Mouse (Mus musculus): ENCODE measurements around the gene Gm10271.

The Gm10271 gene

DNA sequence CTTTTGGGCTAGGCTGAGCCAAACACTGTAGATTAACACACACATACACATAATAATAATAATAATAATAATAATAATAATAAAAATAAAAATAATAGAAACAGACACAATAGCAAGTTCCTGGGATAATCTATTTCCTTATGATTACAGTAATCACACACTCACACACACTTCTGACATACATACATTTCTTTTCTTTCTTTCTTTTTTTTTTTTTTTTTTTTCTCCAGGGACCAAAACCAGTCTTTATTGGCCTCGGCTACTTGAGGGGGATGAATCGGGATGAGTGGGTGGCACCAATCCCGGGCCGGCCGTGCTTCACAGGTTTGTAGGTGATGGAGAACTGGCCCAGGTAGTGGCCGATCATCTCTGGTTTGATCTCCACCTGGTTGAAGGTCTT lies at the start of gene Gm10271:
Gm10271 (minus strand) TSS at position 101 of the 400 bp plus-strand sequence.
- DNase-seq, result no peak

DNA sequence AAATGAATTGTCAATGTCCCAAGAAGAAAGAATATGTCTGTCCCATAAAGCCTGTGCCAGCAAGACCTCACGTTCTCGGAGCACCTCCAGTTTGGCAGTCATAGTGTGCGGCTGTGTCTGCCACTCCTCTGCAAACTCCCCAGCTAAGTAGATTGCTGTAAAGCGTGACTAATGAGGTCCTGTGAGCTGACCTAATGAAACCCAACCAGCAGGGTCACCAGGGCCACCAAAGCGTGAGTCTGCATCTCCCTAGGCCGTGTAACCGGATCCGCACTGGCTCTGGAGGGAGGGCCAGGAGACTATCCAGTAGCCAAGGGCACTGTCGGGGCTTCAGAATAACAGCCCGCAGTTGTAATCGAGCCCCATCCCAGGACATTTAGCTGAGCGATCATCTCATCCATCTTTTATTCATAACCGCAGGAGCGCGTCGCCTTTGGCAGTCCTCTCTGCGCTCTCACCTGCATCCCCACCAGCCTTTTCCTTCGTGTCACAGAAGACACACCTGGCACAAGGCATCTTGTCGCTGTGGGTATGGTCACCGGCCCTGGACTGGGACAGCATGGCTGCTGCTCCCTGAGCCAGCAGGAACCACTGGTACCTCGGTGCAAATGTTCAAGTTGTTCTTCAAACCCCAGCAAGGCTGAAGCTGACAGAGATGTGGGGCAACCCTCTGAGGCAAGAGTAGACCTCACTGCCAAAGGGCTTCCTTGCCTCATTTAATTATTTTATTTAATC lies 48.8 kb upstream of the Gm10271 start:
- no peak for DNase-seq

DNA sequence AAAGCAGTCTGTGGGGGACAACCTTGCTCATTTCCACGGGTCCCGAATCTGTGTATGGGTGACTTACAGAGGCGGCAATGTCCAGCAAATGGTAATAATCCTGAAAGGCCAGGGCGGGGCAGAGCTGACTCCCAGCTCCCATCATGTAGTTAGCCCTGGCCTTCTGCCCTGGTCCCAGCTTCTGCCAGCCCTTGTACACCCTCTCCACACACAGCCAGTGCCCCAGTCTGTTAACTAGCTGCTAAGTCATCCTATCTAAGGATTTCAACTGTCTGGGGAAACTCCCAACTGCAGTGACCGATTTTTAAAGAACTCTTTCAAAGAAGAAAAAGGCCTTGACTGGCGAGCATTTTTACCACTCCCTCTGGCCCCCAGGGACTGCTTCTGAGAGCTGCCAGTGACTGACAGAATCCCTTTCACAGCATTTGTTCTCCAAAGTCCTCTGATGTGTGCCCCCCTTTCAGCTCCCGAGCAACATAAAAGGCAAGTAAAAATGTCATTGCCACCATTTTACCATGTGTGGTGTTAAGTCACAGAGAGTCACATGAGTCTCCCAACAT lies 46.0 kb upstream of the Gm10271 start:
- DNase-seq, result no peak

DNA sequence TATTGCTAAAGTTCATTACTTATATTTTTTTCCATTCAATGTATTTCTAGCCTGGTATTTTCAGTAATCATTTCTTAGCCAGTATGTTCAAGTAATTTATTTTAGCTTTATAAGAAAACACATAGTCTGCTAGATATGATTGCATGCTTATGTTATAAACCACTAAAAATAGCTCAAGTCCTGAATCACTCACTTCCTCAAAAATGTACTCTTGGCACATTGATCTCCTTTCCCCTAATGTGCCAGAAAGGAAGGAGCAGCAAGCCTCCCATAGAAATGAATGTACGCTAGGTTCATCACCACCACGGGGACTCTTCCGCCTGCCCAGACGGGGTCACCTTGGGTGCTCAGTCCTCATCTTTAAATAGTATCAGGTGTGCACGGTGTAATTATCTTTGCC lies 42.2 kb upstream of the Gm10271 start:
- DNase-seq, result no peak

DNA sequence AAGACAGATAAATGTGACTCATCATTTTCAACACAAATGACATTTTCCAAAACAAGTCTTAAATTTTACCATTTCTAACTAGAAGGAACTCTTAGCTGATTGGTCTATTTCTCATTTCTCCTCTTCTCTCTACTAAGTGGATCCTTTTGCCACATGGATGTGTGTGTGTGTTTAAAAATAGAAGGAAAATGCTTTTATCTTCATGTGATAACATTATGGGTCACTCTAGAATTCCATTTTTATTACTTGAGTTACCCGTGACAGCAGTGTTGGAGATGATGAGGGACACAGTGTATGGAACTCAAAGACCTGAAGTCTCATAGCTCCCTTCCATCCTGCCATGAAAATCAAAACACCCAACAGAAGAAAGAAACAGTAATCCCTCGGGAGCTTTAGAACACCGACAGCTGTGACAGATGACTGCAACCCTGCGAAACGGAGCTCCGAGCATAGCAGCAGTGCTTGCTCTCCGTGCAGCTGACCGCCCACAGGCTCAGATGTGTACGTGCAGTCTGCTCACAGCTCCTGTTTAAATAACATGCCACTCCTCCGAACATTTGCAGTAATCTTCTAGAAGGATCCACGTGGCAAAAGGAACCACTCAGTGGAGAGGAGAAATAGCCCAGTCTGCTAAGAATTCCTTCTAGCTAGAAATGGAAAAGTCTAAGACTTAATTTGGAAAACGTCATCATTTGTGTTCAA lies 41.4 kb upstream of the Gm10271 start:
- DNase-seq, result no peak

DNA sequence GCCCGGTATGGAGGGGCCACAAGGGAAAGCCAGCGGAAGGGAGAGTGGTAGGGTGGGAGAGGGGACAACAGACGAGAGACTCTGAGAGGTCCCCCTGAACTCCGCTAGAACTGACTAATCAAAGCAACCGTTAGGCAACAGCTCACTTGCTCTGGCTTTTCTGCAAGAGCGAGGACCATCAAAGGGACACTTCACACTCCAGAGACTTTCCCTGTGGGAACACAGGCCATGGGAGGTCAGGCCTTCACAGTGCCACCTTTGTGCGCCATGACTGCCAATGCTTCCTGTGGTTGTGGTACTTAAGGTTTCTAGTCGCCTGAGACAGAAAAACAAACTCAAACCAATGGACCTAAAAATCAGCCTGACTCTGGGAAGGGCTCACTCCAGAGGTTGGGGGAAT lies 38.6 kb upstream of the Gm10271 start:
- DNase-seq, result no peak

DNA sequence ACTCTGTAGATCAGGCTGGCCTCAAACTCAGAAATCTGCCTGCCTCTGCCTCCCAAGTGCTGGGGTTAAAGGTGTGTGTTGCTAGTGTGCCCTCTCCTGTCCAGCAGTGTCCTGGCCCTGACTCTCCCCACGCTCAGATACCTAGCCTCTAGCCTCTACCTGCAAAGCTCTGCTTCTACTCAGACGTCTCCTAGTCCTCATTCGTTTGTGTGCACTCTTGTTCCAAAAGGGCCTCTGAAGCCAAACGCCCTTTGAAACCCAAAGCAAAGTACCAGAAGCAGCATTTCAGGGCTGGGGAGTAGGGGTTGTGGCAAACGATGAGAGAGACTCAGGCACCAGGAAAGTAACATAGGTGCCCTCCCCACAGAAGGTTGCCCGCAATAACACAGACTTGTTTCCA lies 37.3 kb upstream of the Gm10271 start:
- DNase-seq, result no peak

DNA sequence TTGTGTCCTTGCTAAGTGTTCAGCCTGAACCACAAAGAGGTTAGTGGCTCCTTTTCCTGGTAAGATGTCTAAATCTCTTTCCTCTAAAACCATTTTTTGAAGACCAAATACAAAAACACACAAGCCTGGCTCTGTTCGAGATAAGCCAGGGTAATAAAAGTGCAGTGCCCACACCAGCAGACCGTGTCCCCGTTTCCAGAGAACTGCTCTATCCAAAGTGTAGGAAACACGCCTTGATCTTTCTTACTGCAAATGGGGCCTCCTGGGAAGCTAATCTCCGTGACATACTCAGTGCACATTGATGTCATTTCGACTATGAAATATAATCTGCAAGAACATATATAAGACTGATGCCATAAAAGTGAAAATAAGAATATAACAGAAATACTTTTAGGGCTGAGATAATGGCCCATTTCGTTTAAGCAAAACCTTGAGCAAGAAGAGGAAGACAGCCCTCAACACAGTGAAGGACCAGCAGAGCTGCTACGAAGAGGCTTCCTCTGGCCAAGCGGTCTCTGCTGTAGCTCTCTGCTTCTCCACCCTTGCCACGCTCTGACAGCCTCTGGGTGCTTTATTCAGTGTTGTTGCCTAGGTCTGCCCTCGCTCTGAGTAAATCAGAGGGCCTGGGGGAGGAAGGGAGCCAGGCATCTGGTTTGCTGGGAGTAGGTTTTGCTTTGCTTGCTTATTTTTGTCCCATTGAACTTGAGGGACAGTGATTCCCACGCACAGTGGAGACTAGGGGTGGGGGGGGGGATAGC lies 33.5 kb upstream of the Gm10271 start:
- no peak for DNase-seq

DNA sequence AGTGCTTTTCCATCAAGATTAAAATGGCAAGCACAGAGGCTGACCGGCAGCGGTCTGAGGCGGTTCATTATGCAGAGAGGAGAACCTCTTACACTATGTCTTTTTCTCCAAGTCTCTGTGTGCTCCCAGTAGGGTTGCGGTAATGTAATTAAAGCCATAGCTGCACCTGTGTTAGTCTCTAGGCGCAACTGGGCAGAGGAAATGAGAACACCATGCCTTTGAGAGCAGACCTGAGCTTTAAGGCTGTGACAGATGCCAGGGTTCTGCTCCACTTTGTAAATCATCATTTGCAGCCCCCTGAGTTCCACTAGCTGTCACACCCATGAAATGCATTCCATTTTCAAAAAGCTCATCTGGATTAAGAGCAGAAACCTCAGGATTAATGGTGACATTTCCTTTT lies 32.3 kb upstream of the Gm10271 start:
- DNase-seq, result no peak

DNA sequence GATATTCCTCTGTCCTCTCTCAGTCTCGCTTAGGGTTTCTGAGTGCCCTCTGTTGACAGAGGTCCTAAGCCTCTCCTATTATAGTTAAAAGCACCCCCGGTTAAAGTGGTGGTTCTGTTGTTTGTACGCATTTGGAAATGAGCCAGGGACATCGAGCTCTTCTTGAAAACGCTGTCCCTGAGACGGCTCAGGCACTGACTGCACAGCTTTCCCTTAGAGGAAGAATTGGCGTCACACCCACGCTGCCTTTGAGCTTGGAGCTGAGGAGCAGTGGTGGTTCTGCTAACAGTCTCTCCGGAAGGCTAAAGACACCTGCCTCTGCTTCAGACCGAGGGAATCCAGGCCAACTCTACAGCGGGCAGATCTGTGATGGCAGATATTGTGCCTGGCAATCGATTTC lies 28.6 kb upstream of the Gm10271 start:
- no peak for DNase-seq

DNA sequence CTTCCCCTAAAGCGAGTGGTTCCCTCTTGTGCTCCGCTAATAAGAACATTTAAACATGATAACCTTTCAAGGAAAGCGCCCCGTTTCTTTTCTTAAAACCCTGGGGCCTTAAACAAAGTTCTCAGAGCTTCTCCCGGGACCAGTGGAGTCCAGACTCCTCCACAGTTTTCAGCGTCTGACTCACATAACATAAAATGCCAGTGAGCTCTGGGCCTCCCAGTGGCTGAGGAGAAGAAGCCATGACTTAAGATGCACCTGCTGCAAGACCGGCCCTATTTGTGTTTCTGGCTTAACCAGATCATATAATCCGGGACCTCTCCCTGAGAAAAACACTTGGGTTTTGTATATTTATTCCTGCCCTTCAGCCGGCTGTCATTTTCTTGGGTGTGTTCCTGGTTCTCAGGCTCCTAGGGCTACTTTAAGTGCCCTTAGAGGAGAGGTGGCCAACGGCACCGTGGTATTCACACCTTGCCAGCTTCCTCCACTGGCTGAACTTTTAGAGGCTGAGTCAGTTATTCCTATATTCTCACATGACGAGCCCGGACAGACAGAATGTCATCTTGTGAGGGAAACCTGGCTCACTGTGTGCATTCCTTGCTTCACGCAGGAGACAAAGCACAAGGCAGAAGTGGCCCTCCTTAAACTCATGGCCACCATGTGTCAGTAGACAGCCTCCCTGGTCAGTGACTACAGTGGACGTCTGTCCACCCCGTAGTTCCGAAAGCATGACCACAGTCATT lies 26.5 kb upstream of the Gm10271 start:
- DNase-seq, result no peak

DNA sequence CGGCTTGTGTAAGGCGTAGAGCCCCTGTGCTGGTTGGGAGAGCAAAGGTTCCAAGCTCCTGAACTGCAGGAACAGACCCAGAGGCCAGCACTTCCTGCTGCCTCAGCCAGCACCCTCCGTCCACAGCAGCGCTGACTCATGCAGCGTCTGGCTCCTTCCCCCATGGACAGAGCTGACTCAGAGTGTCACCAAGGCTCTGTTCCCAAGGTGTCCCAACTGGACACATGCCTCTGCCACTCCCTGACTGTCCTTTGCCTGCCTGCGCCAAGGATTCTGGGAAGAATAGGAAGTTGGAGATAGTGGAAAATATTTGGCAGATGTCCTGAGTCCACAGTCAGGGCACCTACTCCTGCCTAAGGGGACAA lies 23.8 kb upstream of the Gm10271 start:
- DNase-seq, result no peak

DNA sequence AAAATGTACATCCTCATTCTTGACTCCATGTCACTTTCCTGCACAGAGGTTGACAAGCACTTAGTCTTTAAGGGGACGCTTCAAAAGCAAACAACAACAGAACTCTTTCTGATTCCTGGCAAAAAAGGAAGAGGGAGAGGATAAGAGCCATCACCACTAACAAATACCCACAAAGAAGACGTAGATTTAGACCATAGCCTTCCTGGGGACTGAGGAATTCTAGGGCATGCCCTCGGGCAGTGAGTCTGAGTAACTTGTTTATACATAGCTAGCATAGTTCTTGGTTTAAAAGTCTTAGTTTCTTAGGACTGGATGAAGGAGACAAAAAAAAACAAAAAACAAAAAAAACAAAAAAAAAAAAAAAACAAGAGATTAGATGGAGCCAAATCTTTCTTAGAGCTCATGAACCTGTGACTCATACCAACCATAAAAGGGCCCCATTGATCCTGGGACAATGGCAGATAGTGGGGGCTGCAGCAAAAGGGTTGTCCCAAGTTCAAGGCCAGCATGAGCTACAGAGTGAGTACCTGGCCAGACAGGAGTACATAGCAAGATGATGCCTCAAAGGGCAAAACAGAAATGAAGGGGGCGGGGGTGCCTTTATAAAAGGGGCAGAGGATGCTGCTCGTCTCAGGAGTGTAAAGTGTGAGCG lies 23.3 kb upstream of the Gm10271 start:
- no peak for DNase-seq

DNA sequence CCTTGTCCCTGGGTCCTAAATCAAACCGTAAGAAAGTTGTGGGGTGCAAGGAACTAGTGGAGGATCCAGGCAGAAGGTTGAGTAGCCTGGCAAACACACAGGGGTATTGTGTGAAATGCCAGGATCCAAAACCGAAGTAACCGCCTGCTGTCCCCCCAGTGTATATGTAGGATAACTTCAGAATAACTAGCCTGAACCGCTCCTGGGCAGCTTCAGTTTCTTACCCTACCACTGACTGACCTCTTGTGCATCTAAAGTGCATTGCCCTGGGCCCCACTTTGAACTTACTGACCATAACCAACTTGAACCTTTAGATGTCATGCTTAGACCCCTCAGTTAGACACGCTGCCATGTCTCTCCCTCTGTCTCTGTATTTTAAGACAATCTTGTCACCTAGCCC lies 22.8 kb upstream of the Gm10271 start:
- DNase-seq, result no peak

DNA sequence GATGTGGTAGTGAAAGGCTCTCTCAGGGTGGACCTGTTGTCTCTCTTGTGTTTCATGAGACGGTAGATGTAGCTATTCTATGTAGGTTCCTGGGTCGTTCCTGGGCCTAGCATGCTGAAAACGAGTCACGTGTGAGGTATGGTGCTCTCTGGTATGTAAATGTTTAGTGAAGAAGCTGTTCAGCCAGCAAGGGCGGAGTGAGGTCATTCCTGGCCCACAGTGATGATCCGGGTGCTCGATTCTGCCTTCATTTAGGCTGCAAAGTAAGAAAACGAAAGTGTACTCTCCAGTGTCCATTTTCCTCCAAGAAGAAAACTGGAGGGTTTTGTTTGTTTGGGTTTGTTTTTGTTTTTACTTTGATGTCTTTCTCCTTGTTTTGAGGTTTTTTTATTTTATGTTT lies 21.6 kb upstream of the Gm10271 start:
- DNase-seq, result no peak

DNA sequence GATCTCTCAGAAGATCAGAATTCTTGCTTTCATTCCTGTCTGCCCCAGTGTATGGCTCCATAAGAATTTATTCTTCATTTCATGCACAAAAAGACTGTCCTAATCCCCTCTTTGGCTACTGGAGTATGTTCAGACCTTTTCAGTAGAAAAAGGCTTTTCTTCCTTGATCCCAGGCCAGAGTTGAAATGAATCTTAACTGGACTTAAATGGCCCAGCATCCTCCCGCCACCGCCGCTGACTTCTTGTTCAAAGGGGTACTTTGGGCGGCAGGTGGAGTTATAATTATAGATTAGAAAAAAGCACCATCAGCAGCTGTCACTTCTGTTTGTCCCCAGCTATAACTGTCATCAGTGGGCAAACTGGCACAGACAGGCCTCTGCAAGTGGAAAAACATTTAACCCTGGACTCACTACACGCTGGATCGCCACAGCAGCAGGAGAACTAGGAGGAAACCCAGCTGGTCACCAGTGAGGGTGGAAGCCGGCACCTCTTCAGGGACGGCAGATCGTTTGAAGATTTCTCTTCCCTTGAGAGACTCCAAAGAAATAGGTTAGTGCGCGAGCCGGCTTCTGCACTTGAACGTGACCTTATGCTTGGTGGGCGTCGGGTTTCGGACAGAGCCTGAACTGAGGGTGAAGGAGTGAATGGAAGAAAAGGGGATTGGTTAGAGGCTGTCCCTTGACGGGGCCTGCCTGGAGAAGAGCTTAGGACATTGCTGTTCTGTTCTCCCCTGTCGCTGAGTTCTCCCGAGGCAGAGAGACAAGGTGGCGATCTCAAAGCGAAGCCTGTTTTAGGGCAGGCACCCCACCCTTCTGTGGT lies 14.1 kb upstream of the Gm10271 start, which contains the start of gene Best3:
Best3 (plus strand) TSS at position 51 of the 819 bp plus-strand sequence.
- DNase-seq, result no peak

DNA sequence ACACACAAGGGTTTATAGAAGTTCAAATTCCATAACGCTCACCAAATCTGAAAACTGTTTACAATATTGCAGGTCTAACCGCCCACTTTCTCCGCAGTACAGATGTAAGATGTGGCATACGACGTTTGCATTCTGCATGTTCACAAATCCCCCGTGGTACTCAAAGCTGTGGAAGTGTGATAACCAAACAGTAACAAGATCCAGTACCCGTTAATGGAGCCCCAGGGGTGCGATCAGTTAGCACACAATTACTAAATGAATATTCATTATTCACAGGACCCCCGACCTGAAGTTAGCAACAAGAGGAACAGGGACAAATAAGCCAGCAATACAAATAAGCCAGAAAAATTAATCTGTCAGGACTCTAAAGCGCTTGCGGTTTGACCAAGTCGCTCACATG lies 12.4 kb upstream of the Gm10271 start:
- no peak for DNase-seq

DNA sequence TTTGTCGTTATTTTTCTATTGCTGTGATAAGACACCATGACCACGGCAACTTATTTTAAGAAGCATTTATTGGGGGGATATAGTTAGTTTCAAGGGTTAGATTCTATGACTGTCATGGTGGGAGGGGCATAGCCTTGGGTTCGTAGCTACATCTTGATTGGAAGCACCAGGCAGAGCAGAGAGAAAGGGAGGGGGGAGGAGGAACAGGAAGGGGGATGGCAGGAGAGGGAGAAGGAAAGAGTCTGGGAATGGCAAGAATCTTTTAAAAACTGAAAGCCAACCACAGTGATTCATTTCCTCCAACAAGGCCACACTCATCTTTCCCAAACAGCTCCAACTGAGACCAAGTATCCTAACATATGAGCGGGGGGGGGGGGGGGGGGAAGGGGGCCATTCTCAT lies 10.1 kb upstream of the Gm10271 start:
- no peak for DNase-seq

DNA sequence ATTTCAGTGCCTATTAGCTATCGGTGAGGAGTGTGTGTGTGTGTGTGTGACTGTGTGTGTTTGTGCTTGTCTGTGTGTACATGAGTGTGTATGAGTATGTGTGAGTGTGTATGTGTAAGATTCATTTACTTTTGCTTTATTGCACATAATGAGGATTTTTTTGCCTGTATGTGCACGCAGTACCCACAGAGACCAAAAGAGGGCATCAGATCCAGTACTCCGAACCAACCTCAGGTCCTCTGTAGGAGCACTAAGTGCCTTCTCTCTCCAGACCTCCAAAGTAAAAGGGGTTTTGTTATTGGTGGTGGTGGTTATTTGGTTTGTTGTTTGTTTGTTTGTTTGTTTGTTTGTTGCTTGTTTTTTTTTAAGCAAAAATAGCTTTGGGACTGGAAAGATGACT lies 8.5 kb upstream of the Gm10271 start:
- DNase-seq, result peak; percentile 20 to 37

DNA sequence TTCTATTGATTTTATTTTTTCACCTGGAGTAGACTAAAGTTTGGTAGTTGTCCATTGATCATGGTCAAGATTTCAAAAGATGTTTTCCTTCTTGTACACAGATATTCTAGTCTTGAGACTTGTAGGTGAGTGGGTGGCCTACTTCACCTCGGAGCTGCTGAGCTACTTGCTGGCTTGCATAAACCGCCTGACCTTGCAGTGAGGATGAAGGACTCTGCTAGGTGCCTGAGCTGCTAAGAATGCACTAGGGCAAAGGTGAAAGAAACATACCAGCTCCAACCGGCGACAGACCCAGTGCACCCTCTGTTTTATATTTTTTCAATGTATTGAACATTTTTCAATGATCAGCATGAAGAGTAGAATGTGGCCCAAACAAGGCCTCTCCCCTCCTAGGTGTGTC lies 7.9 kb upstream of the Gm10271 start:
- DNase-seq, result no peak

DNA sequence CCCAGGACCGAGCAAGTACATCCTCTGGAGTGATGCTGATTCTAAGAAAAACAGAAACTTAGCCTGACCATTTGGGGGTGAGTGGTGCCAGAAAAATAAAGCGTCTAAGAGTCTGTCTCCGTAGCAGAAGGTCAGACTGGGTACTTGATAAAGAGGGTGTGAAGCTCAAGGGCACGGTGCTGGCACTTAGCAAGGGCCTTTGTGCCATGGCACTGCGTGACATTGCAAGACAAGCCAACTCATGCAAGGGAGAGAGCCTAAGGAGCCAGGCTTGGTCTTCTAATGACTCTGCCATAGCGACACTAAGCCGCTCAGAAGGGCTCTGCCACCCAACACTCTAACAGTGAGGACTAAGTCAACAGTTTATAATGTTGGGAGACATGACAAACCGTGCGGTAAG lies 6.4 kb upstream of the Gm10271 start:
- DNase-seq, result no peak

Data from thymus, postnatal 36 days (tissue).